9 mouse cellular contexts compared by ENCODE assay signal in genomic region chr5:101932971-101933810, GRCm38 (mm10).
DNase-seq lines count a peak whose midpoint lies in the region; ATAC-seq and TF ChIP-seq lines count a peak whose summit lies in the region.
"Had no signal": no experiment of that assay in that cellular context is flagged by ENCODE, and none has a peak within 500 bp of the region (broad histone marks: within the 10 kb centered on the region; RNA-seq: fewer than 3 reads in every experiment).

No protein-coding gene starts in this region.

- no peaks in the 10 kb centered on the region for H3K9me3 ChIP-seq in forebrain, embryonic 14.5 days (replicated peaks; ENCODE audit: control insufficient read depth, low read length)
- no peaks in the 10 kb centered on the region for H3K9me3 ChIP-seq in forebrain, embryonic 11.5 days (ENCODE audit: control insufficient read depth, low read length)
- no peaks in the 10 kb centered on the region for H3K9me3 ChIP-seq in liver, postnatal 0 days (ENCODE audit: low read length)
- no peaks in the 10 kb centered on the region for H3K9me3 ChIP-seq in liver, embryonic 11.5 days (ENCODE audit: control insufficient read depth, low read length)
- no peaks in the 10 kb centered on the region for H3K9me3 ChIP-seq in stomach, embryonic 16.5 days (replicated peaks; ENCODE audit: control insufficient read depth, low read length)

- H3K4me3 ChIP-seq in forebrain, embryonic 14.5 days (ENCODE audit: low read depth, low read length), result no peak overlapping the region
- H3K4me3 ChIP-seq in forebrain, embryonic 11.5 days (ENCODE audit: low read depth, low read length), result no peak overlapping the region
- H3K4me3 ChIP-seq in liver, postnatal 0 days (ENCODE audit: low read depth, low read length), result no peak overlapping the region
- H3K4me3 ChIP-seq in liver, embryonic 11.5 days (ENCODE audit: low read depth, low read length), result no peak overlapping the region
- no peak overlapping the region for H3K4me3 ChIP-seq in stomach, embryonic 16.5 days (replicated peaks; ENCODE audit: low read length)

- H3K27ac ChIP-seq in forebrain, embryonic 14.5 days (ENCODE audit: low read depth, low read length), result 0 out of 2 replicates have a peak overlapping the region, but pooled peaks have one; percentile 21
- H3K27ac ChIP-seq in forebrain, embryonic 11.5 days (ENCODE audit: low read depth, low read length), result no peak overlapping the region
- H3K27ac ChIP-seq in liver, postnatal 0 days (ENCODE audit: low read depth), result peak overlapping the region; percentile 57; the same call in 1 of the 2 replicates
- no peak overlapping the region for H3K27ac ChIP-seq in liver, embryonic 11.5 days (ENCODE audit: low read depth, low read length)
- peak overlapping the region; percentile 62; the same call in 1 of the 2 replicates for H3K27ac ChIP-seq in stomach, embryonic 16.5 days (ENCODE audit: low read length)

- H3K36me3 ChIP-seq in forebrain, embryonic 14.5 days (ENCODE audit: control insufficient read depth, insufficient read depth, low read length), result peaks cover 57% of the 10 kb centered on the region
- peaks cover 4% of the 10 kb centered on the region; the same call in 1 of the 2 replicates for H3K36me3 ChIP-seq in forebrain, embryonic 11.5 days (ENCODE audit: control insufficient read depth, insufficient read depth, low read length)
- H3K36me3 ChIP-seq in liver, postnatal 0 days (replicated peaks; ENCODE audit: insufficient read depth, low read length), result peaks cover 39% of the 10 kb centered on the region
- peaks cover 20% of the 10 kb centered on the region for H3K36me3 ChIP-seq in liver, embryonic 11.5 days (ENCODE audit: control insufficient read depth, insufficient read depth, low read length)
- peaks cover 13% of the 10 kb centered on the region for H3K36me3 ChIP-seq in stomach, embryonic 16.5 days (ENCODE audit: control insufficient read depth, insufficient read depth, low read length)

- no peak for TF ChIP-seq EP300 in liver, postnatal 0 days (IDR thresholded peaks at IDR 0.05; ENCODE audit: low read depth)

- peak; percentile 62 for DNase-seq in forebrain, embryonic 14.5 days (ENCODE audit: low spot score)
- no peak for DNase-seq in forebrain, embryonic 11.5 days (ENCODE audit: low spot score)
- no peak for DNase-seq in liver, postnatal 0 days
- DNase-seq in liver, embryonic 11.5 days (ENCODE audit: low spot score), result no peak
- DNase-seq in heart, postnatal 25 days (ENCODE audit: low spot score), result peak; percentile 32
- no peak for DNase-seq in thymus, adult 18-20 months
- DNase-seq in thymus, postnatal 25 days, result no peak
- DNase-seq: B cell, adult 2 months had no signal

- H3K27me3 ChIP-seq in forebrain, embryonic 14.5 days (replicated peaks; ENCODE audit: control insufficient read depth, insufficient read depth, low read length), result no peaks in the 10 kb centered on the region
- H3K27me3 ChIP-seq in forebrain, embryonic 11.5 days (ENCODE audit: control insufficient read depth, insufficient read depth, low read length), result no peaks in the 10 kb centered on the region
- no peaks in the 10 kb centered on the region for H3K27me3 ChIP-seq in liver, postnatal 0 days (ENCODE audit: insufficient read depth, low read length)
- no peaks in the 10 kb centered on the region for H3K27me3 ChIP-seq in liver, embryonic 11.5 days (replicated peaks; ENCODE audit: control insufficient read depth, insufficient read depth, low read length)
- H3K27me3 ChIP-seq in stomach, embryonic 16.5 days (ENCODE audit: control insufficient read depth, insufficient read depth, low read length), result no peaks in the 10 kb centered on the region

- ATAC-seq in forebrain, embryonic 14.5 days, result peak; percentile 65
- ATAC-seq in forebrain, embryonic 11.5 days (replicated peaks; ENCODE audit: low FRiP score), result no peak
- ATAC-seq in liver, postnatal 0 days, result no peak
- no peak for ATAC-seq in liver, embryonic 11.5 days (replicated peaks; ENCODE audit: low FRiP score)
- ATAC-seq in stomach, embryonic 16.5 days (ENCODE audit: insufficient read depth, low FRiP score), result no peak

- no peak overlapping the region for H3K9ac ChIP-seq in forebrain, embryonic 14.5 days (ENCODE audit: low read length)
- no peak overlapping the region for H3K9ac ChIP-seq in forebrain, embryonic 11.5 days (ENCODE audit: low read length)
- no peak overlapping the region for H3K9ac ChIP-seq in liver, postnatal 0 days (replicated peaks)
- H3K9ac ChIP-seq in liver, embryonic 11.5 days (ENCODE audit: low read depth, low read length), result no peak overlapping the region
- H3K9ac ChIP-seq in stomach, embryonic 16.5 days (ENCODE audit: low read length), result peak overlapping the region; percentile 39; the same call in 1 of the 2 replicates

- 69% methylated on average over 15 of the region's 15 CpGs for WGBS in forebrain, embryonic 14.5 days
- WGBS in forebrain, embryonic 11.5 days, result 82% methylated on average over 15 of the region's 15 CpGs
- 86% methylated on average over 15 of the region's 15 CpGs for WGBS in liver, postnatal 0 days (ENCODE audit: insufficient replicate concordance)
- 86% methylated on average over 15 of the region's 15 CpGs for WGBS in liver, embryonic 11.5 days
- 64% methylated on average over 15 of the region's 15 CpGs for WGBS in stomach, embryonic 16.5 days

- intact Hi-C loops in heart, postnatal 25 days (cut with DNase I), result no loop called here

- H3K4me2 ChIP-seq in forebrain, embryonic 14.5 days (ENCODE audit: low read length), result no peak overlapping the region
- no peak overlapping the region for H3K4me2 ChIP-seq in forebrain, embryonic 11.5 days (ENCODE audit: low read depth, low read length, severe bottlenecking)
- H3K4me2 ChIP-seq in liver, postnatal 0 days (ENCODE audit: low read depth, low read length), result no peak overlapping the region
- no peak overlapping the region for H3K4me2 ChIP-seq in liver, embryonic 11.5 days
- H3K4me2 ChIP-seq in stomach, embryonic 16.5 days (ENCODE audit: low read depth, low read length), result no peak overlapping the region

- no peak for TF ChIP-seq CTCF in liver, postnatal 0 days (IDR thresholded peaks at IDR 0.05; ENCODE audit: low read depth)

- 0 out of 2 replicates have a peak, but pooled peaks cover 2% of the 10 kb centered on the region for H3K4me1 ChIP-seq in forebrain, embryonic 14.5 days (ENCODE audit: control insufficient read depth, insufficient read depth, low read length)
- no peaks in the 10 kb centered on the region for H3K4me1 ChIP-seq in forebrain, embryonic 11.5 days (replicated peaks; ENCODE audit: control insufficient read depth, insufficient read depth, low read length)
- H3K4me1 ChIP-seq in liver, postnatal 0 days (ENCODE audit: insufficient read depth), result no peaks in the 10 kb centered on the region
- no peaks in the 10 kb centered on the region for H3K4me1 ChIP-seq in liver, embryonic 11.5 days (replicated peaks; ENCODE audit: control insufficient read depth, insufficient read depth, low read length)
- peaks cover 14% of the 10 kb centered on the region for H3K4me1 ChIP-seq in stomach, embryonic 16.5 days (ENCODE audit: control insufficient read depth, insufficient read depth, low read length)

Comparison
In these comparisons a context has a peak if more than half of its experiments do, and no peak if none do; other contexts are left out.
1. DNase-seq: peak in forebrain, embryonic 14.5 days (single experiment) and heart, postnatal 25 days (single experiment); none in forebrain, embryonic 11.5 days (single experiment), liver, postnatal 0 days (single experiment), liver, embryonic 11.5 days (single experiment), thymus, adult 18-20 months (0 of 2) and thymus, postnatal 25 days (single experiment).
2. H3K27ac ChIP-seq: peak in forebrain, embryonic 14.5 days (single experiment), liver, postnatal 0 days (single experiment) and stomach, embryonic 16.5 days (single experiment); none in forebrain, embryonic 11.5 days (single experiment) and liver, embryonic 11.5 days (single experiment).